Mouse (Mus musculus) kidney, embryonic 16.5 days (tissue): ENCODE measurements around the gene Lmtk2. TPM values are rescaled to one million over a fixed set of nuclear protein-coding genes. Genes with fewer than 3 reads are reported as not detected.
A peak's percentile ranks its signal among the peaks of the same experiment; 100 is the strongest.

Experiments used
- ATAC-seq: fragments of 200-750 bp; cut with Nextera tagmentation; 2 replicates; pipeline ENCODE4 v1.8.0; 2017; ENCODE audit warnings: moderate TSS enrichment; ENCODE audit not compliant: low FRiP score, low TSS enrichment
- H3K27ac ChIP-seq: fragments of 300-500 bp; sonication (generic); 2 replicates; pipeline ENCODE4 v1.5.1; 2014; ENCODE audit warnings: low read length
- H3K27me3 ChIP-seq: fragments of 300-500 bp; sonication (generic); 2 replicates; pipeline ENCODE4 v1.6.1; 2014; ENCODE audit warnings: low read length, control low read depth, mixed read lengths; ENCODE audit not compliant: insufficient read depth
- H3K36me3 ChIP-seq: fragments of 300-500 bp; sonication (generic); 2 replicates; pipeline ENCODE4 v1.6.1; 2014; ENCODE audit warnings: low read length, control low read depth, mixed read lengths; ENCODE audit not compliant: insufficient read depth
- H3K4me1 ChIP-seq: fragments of 300-500 bp; sonication (generic); 2 replicates; pipeline ENCODE4 v1.6.1; 2014; ENCODE audit warnings: low read length, control low read depth, mixed read lengths; ENCODE audit not compliant: insufficient read depth
- H3K4me2 ChIP-seq: fragments of 300-500 bp; sonication (generic); replicated peaks from 2 replicates; pipeline ENCODE4 v1.6.1; 2014; ENCODE audit warnings: low read depth, low read length
- H3K4me3 ChIP-seq: fragments of 300-500 bp; sonication (generic); 2 replicates; pipeline ENCODE4 v1.5.1; 2014; ENCODE audit warnings: mild to moderate bottlenecking, low read length
- H3K9ac ChIP-seq: fragments of 300-500 bp; sonication (generic); replicated peaks from 2 replicates; pipeline ENCODE4 v1.6.1; 2014; ENCODE audit warnings: low read length
- H3K9me3 ChIP-seq: fragments of 300-500 bp; sonication (generic); 2 replicates; pipeline ENCODE4 v1.6.1; 2016; ENCODE audit warnings: low read length, control low read depth
- whole genome bisulfite sequencing: fragments of 180-500 bp; shearing (Covaris S2); extraction: QIAGEN DNeasy Blood & Tissue Kit; methylation state at CpG from one replicate; pipeline ENCODE4 v1.1.7; 2014; 5-methylcytosine and 5-hydroxymethylcytosine counted together
- polyA plus RNA-seq: library from polyadenylated mRNA; unstranded; fragments of >200 nt; fragmentation: Nextera tagmentation; extraction: Ambion mirVana; gene quantifications from 2 replicates; pipeline ENCODE4 v1.2.1, GENCODE M21; 2015

Gene Lmtk2
- polyA plus RNA-seq, 1 experiment from 2014 or later = 5.6 TPM

GRCm38 (mm10) chr5:144184350-144185045 is 84.3 kb downstream of the Lmtk2 start:
- peaks cover under 1% of the 10 kb centered on the region; the same call in 1 of the 2 replicates for H3K4me1 ChIP-seq
- peak; percentile 52; the same call in 1 of the 2 replicates for ATAC-seq
- H3K27ac ChIP-seq = no peak overlapping the region
- no peak overlapping the region for H3K4me2 ChIP-seq
- H3K36me3 ChIP-seq = peaks cover 2% of the 10 kb centered on the region; the same call in 1 of the 2 replicates
- no peak overlapping the region for H3K9ac ChIP-seq
- no peaks in the 10 kb centered on the region for H3K9me3 ChIP-seq
- 76% methylated on average over 21 of the region's 21 CpGs for WGBS
- H3K4me3 ChIP-seq = no peak overlapping the region
- no peaks in the 10 kb centered on the region for H3K27me3 ChIP-seq

GRCm38 (mm10) chr5:144188422-144188821 is 88.2 kb downstream of the Lmtk2 start:
- Histone ChIP-seq H3K36me3 (peaks cover 2% of the 10 kb centered on the region; the same call in 1 of the 2 replicates), H3K4me1 (peaks cover 18% of the 10 kb centered on the region), H3K4me3 (no peak overlapping the region), H3K9me3 (no peaks in the 10 kb centered on the region), H3K4me2 (no peak overlapping the region), H3K9ac (no peak overlapping the region), H3K27me3 (no peaks in the 10 kb centered on the region), H3K27ac (no peak overlapping the region)
- WGBS = 85% methylated on average over 6 of the region's 6 CpGs
- no peak for ATAC-seq

- Histone ChIP-seq H3K9ac (no peak overlapping the region), H3K27ac (no peak overlapping the region), H3K4me2 (peak overlapping the region; percentile 67; the same call in 1 of the 2 replicates), H3K4me1 (peaks cover 18% of the 10 kb centered on the region), H3K9me3 (no peaks in the 10 kb centered on the region), H3K36me3 (peaks cover 2% of the 10 kb centered on the region; the same call in 1 of the 2 replicates), H3K4me3 (no peak overlapping the region), H3K27me3 (no peaks in the 10 kb centered on the region)
- ATAC-seq = no peak
- 71% methylated on average over 7 of the region's 7 CpGs for WGBS
These were observed 89.1 kb downstream of the Lmtk2 start for GRCm38 (mm10) chr5:144189327-144189726.

GRCm38 (mm10) chr5:144189950-144190583 is 89.8 kb downstream of the Lmtk2 start, which contains the start of gene Bhlha15:
Gene Bhlha15 (plus strand): TSS chr5:144190286.
- 4% methylated on average over 24 of the region's 26 CpGs for WGBS
- H3K27ac ChIP-seq = no peak within 1 kb of the TSS
- peaks cover 18% of the 10 kb centered on the region for H3K4me1 ChIP-seq
- H3K4me3 ChIP-seq = peak within 1 kb of the TSS; percentile 40
- H3K9ac ChIP-seq = peak within 1 kb of the TSS; percentile 51
- H3K27me3 ChIP-seq = no peaks in the 10 kb centered on the region
- peaks cover 2% of the 10 kb centered on the region; the same call in 1 of the 2 replicates for H3K36me3 ChIP-seq
- peak within 1 kb of the TSS; percentile 67 for H3K4me2 ChIP-seq
- peak; percentile 67 for ATAC-seq
- no peaks in the 10 kb centered on the region for H3K9me3 ChIP-seq

GRCm38 (mm10) chr5:144191026-144191425 is 90.8 kb downstream of the Lmtk2 start:
- Histone ChIP-seq H3K4me3 (no peak overlapping the region), H3K27me3 (no peaks in the 10 kb centered on the region), H3K4me1 (peaks cover 18% of the 10 kb centered on the region), H3K9me3 (no peaks in the 10 kb centered on the region), H3K9ac (no peak overlapping the region), H3K27ac (no peak overlapping the region), H3K36me3 (0 out of 2 replicates have a peak, but pooled peaks cover 2% of the 10 kb centered on the region), H3K4me2 (no peak overlapping the region)
- ATAC-seq = no peak
- 52% methylated on average over 23 of the region's 23 CpGs for WGBS

GRCm38 (mm10) chr5:144192673-144193072 is 92.4 kb downstream of the Lmtk2 start:
- peaks cover 18% of the 10 kb centered on the region for H3K4me1 ChIP-seq
- 0 out of 2 replicates have a peak, but pooled peaks cover 6% of the 10 kb centered on the region for H3K36me3 ChIP-seq
- no peak overlapping the region for H3K4me2 ChIP-seq
- no peak overlapping the region for H3K9ac ChIP-seq
- H3K4me3 ChIP-seq = no peak overlapping the region
- H3K27ac ChIP-seq = no peak overlapping the region
- no peaks in the 10 kb centered on the region for H3K27me3 ChIP-seq
- 77% methylated on average over 6 of the region's 6 CpGs for WGBS
- no peaks in the 10 kb centered on the region for H3K9me3 ChIP-seq
- no peak for ATAC-seq

GRCm38 (mm10) chr5:144194416-144194815 is 94.2 kb downstream of the Lmtk2 start:
- Histone ChIP-seq H3K4me3 (no peak overlapping the region), H3K27me3 (no peaks in the 10 kb centered on the region), H3K36me3 (0 out of 2 replicates have a peak, but pooled peaks cover 9% of the 10 kb centered on the region), H3K9ac (no peak overlapping the region), H3K9me3 (no peaks in the 10 kb centered on the region), H3K27ac (no peak overlapping the region), H3K4me2 (no peak overlapping the region), H3K4me1 (peaks cover 18% of the 10 kb centered on the region)
- WGBS = 79% methylated on average over 7 of the region's 7 CpGs
- no peak for ATAC-seq

- Histone ChIP-seq H3K4me1 (peaks cover 7% of the 10 kb centered on the region; the same call in 1 of the 2 replicates), H3K9ac (no peak overlapping the region), H3K27me3 (no peaks in the 10 kb centered on the region), H3K9me3 (no peaks in the 10 kb centered on the region), H3K36me3 (0 out of 2 replicates have a peak, but pooled peaks cover 12% of the 10 kb centered on the region), H3K4me3 (no peak overlapping the region), H3K27ac (no peak overlapping the region), H3K4me2 (no peak overlapping the region)
- WGBS = 82% methylated on average over 8 of the region's 8 CpGs
- ATAC-seq = no peak
These were observed 95.3 kb downstream of the Lmtk2 start for GRCm38 (mm10) chr5:144195567-144195966.

- no peak overlapping the region for H3K4me2 ChIP-seq
- H3K9ac ChIP-seq = no peak overlapping the region
- WGBS = 68% methylated on average over 11 of the region's 11 CpGs
- no peak for ATAC-seq
- H3K4me1 ChIP-seq = no peaks in the 10 kb centered on the region
- H3K4me3 ChIP-seq = no peak overlapping the region
- H3K27me3 ChIP-seq = no peaks in the 10 kb centered on the region
- H3K27ac ChIP-seq = no peak overlapping the region
- H3K9me3 ChIP-seq = peaks cover 9% of the 10 kb centered on the region
- peaks cover 41% of the 10 kb centered on the region for H3K36me3 ChIP-seq
These were observed 100.4 kb downstream of the Lmtk2 start for GRCm38 (mm10) chr5:144200616-144201015.

GRCm38 (mm10) chr5:144202430-144202829 is 102.2 kb downstream of the Lmtk2 start:
- H3K27ac ChIP-seq = no peak overlapping the region
- no peak for ATAC-seq
- no peaks in the 10 kb centered on the region for H3K27me3 ChIP-seq
- H3K4me2 ChIP-seq = no peak overlapping the region
- no peaks in the 10 kb centered on the region for H3K4me1 ChIP-seq
- peaks cover 9% of the 10 kb centered on the region for H3K9me3 ChIP-seq
- WGBS = 95% methylated on average over 6 of the region's 6 CpGs
- H3K4me3 ChIP-seq = no peak overlapping the region
- H3K9ac ChIP-seq = no peak overlapping the region
- H3K36me3 ChIP-seq = peaks cover 47% of the 10 kb centered on the region
